Mouse (Mus musculus) MEL (cell line): ENCODE results near the gene Ppp2r1b. TPM values are rescaled to one million over a fixed set of nuclear protein-coding genes. Genes with fewer than 3 reads are reported as not detected.

Experiments
- DNase-seq: peaks from one replicate; pipeline ENCODE4 v3.0.0; 2011; ENCODE audit warnings: low read depth, low spot score
- H3K27ac ChIP-seq: 2 replicates; pipeline ENCODE4 v1.5.1; 2012; ENCODE audit warnings: low read depth, mild to moderate bottlenecking, control low read depth, low read length, moderate library complexity; ENCODE audit not compliant: control insufficient read depth
- H3K27me3 ChIP-seq, 2 experiments: fragments of 150-350 bp in 1 of 2; sonication (generic) in 1 of 2; 2 replicates each; pipeline ENCODE4 v1.6.1; 2012; ENCODE audit warnings: low read length in 2 of 2, mild to moderate bottlenecking in 2 of 2, improper control_type of control experiment in 1 of 2, moderate library complexity in 1 of 2; ENCODE audit not compliant: insufficient read depth in 2 of 2, control insufficient read depth in 1 of 2
- H3K36me3 ChIP-seq, 2 experiments: 2 replicates each; pipeline ENCODE4 v1.6.1; 2012 to 2014; ENCODE audit warnings: low read length in 2 of 2, improper control_type of control experiment in 1 of 2, inconsistent platforms in 1 of 2, mild to moderate bottlenecking in 1 of 2; ENCODE audit not compliant: insufficient read depth in 2 of 2, control insufficient read depth in 1 of 2
- H3K4me1 ChIP-seq, 2 experiments: fragments of 150-350 bp in 1 of 2; sonication (generic) in 1 of 2; 2 replicates each; pipeline ENCODE4 v1.6.1; 2012; ENCODE audit warnings: low read length in 2 of 2, improper control_type of control experiment in 1 of 2, mild to moderate bottlenecking in 1 of 2; ENCODE audit not compliant: insufficient read depth in 2 of 2, control insufficient read depth in 1 of 2
- H3K4me3 ChIP-seq, 2 experiments: fragments of 150-350 bp in 1 of 2; sonication (generic) in 1 of 2; 2 replicates each; pipeline ENCODE4 v1.5.1; 2012; ENCODE audit warnings: low read depth in 2 of 2, low read length in 2 of 2, mild to moderate bottlenecking in 2 of 2, moderate library complexity in 2 of 2, control low read depth in 1 of 2, improper control_type of control experiment in 1 of 2; ENCODE audit not compliant: control insufficient read depth in 1 of 2, insufficient read depth in 1 of 2
- H3K79me2 ChIP-seq: 2 replicates; pipeline ENCODE4 v1.6.1; 2012; ENCODE audit warnings: mild to moderate bottlenecking, low read length, moderate library complexity; ENCODE audit not compliant: control insufficient read depth, poor library complexity, insufficient read depth
- H3K9ac ChIP-seq: 2 replicates; pipeline ENCODE4 v1.6.1; 2012; ENCODE audit warnings: low read depth, mild to moderate bottlenecking, control low read depth, low read length, moderate library complexity; ENCODE audit not compliant: control insufficient read depth, poor library complexity, severe bottlenecking
- H3K9me3 ChIP-seq: fragments of 150-350 bp; sonication (generic); replicated peaks from 2 replicates; pipeline ENCODE4 v1.6.1; 2012; ENCODE audit warnings: mild to moderate bottlenecking, low read length, improper control_type of control experiment, moderate library complexity; ENCODE audit not compliant: insufficient read depth
- BHLHE40 ChIP-seq: IDR thresholded peaks from 2 replicates; pipeline ENCODE4 v1.6.1; 2012; ENCODE audit warnings: low read depth, mild to moderate bottlenecking, inconsistent platforms, low read length, improper control_type of control experiment, borderline replicate concordance
- CHD2 ChIP-seq: IDR thresholded peaks from 2 replicates; pipeline ENCODE4 v1.6.1; 2011; ENCODE audit warnings: low read length, improper control_type of control experiment
- ELF1 ChIP-seq: IDR thresholded peaks from 2 replicates; pipeline ENCODE4 v1.6.1; 2014; ENCODE audit warnings: low read depth, mild to moderate bottlenecking, inconsistent platforms, low read length, improper control_type of control experiment, moderate library complexity
- EP300 ChIP-seq, 2 experiments: IDR thresholded peaks; 2 replicates each; pipeline ENCODE4 v1.6.1; 2011; ENCODE audit warnings: improper control_type of control experiment in 2 of 2, low read length in 2 of 2, low read depth in 1 of 2, mild to moderate bottlenecking in 1 of 2
- ETS1 ChIP-seq: IDR thresholded peaks from 2 replicates; pipeline ENCODE4 v1.6.1; 2012; ENCODE audit warnings: low read depth, mild to moderate bottlenecking, inconsistent platforms, low read length, improper control_type of control experiment, moderate library complexity
- GABPA ChIP-seq: IDR thresholded peaks from 2 replicates; pipeline ENCODE4 v1.6.1; 2012; ENCODE audit warnings: low read depth, mild to moderate bottlenecking, inconsistent platforms, low read length, improper control_type of control experiment, moderate library complexity
- GATA1 ChIP-seq: IDR thresholded peaks from 2 replicates; pipeline ENCODE4 v1.6.1; 2011; ENCODE audit warnings: low read depth, low read length, improper control_type of control experiment
- HCFC1 ChIP-seq: IDR thresholded peaks from 2 replicates; pipeline ENCODE4 v1.6.1; 2012; ENCODE audit warnings: low read depth, mild to moderate bottlenecking, inconsistent platforms, low read length, improper control_type of control experiment, moderate library complexity
- JUND ChIP-seq: IDR thresholded peaks from 2 replicates; pipeline ENCODE4 v1.6.1; 2011; ENCODE audit warnings: low read depth, mild to moderate bottlenecking, improper control_type of control experiment, low read length
- MAZ ChIP-seq: IDR thresholded peaks from 2 replicates; pipeline ENCODE4 v1.6.1; 2012; ENCODE audit warnings: low read depth, mild to moderate bottlenecking, inconsistent platforms, low read length, improper control_type of control experiment
- MYB ChIP-seq: IDR thresholded peaks from 2 replicates; pipeline ENCODE4 v1.6.1; 2011; ENCODE audit warnings: mild to moderate bottlenecking, low read depth, low read length, improper control_type of control experiment
- MYC ChIP-seq: IDR thresholded peaks from 2 replicates; pipeline ENCODE4 v1.6.1; 2011; ENCODE audit warnings: low read depth, mild to moderate bottlenecking, low read length, improper control_type of control experiment, moderate library complexity
- NELFE ChIP-seq: IDR thresholded peaks from 2 replicates; pipeline ENCODE4 v1.6.1; 2011; ENCODE audit warnings: low read depth, low read length, improper control_type of control experiment
- POLR2AphosphoS2 ChIP-seq: IDR thresholded peaks from 2 replicates; pipeline ENCODE4 v1.6.1; 2011; ENCODE audit warnings: low read length, improper control_type of control experiment
- RAD21 ChIP-seq: IDR thresholded peaks from 2 replicates; pipeline ENCODE4 v1.6.1; 2011; ENCODE audit warnings: mild to moderate bottlenecking, low read depth, low read length, improper control_type of control experiment
- SIN3A ChIP-seq: IDR thresholded peaks from 2 replicates; pipeline ENCODE4 v1.6.1; 2012; ENCODE audit warnings: low read length, improper control_type of control experiment, inconsistent platforms
- TAL1 ChIP-seq: IDR thresholded peaks from 2 replicates; pipeline ENCODE4 v1.6.1; 2012; ENCODE audit warnings: mild to moderate bottlenecking, inconsistent platforms, low read length, moderate library complexity, mixed read lengths
- TBP ChIP-seq: IDR thresholded peaks from 2 replicates; pipeline ENCODE4 v1.8.0; 2011; ENCODE audit warnings: low read depth, low read length, improper control_type of control experiment
- TCF12 ChIP-seq: IDR thresholded peaks from 2 replicates; pipeline ENCODE4 v1.6.1; 2014; ENCODE audit warnings: low read depth, mild to moderate bottlenecking, inconsistent platforms, low read length, improper control_type of control experiment, moderate library complexity
- UBTF ChIP-seq: IDR thresholded peaks from 2 replicates; pipeline ENCODE4 v1.6.1; 2012; ENCODE audit warnings: low read depth, mild to moderate bottlenecking, inconsistent platforms, low read length, improper control_type of control experiment, moderate library complexity, borderline replicate concordance; ENCODE audit not compliant: insufficient read depth
- USF1 ChIP-seq: IDR thresholded peaks from 2 replicates; pipeline ENCODE4 v1.6.1; 2014; ENCODE audit warnings: low read depth, mild to moderate bottlenecking, inconsistent platforms, low read length, improper control_type of control experiment, moderate library complexity
- ZMIZ1 ChIP-seq: IDR thresholded peaks from 2 replicates; pipeline ENCODE4 v1.6.1; 2012; ENCODE audit warnings: low read depth, mild to moderate bottlenecking, inconsistent platforms, low read length, improper control_type of control experiment, moderate library complexity
- polyA plus RNA-seq, 2 experiments: library from polyadenylated mRNA; stranded (reverse) in 1 of 2; unstranded in 1 of 2; fragments of >175 nt in 1 of 2; fragments of >200 nt in 1 of 2; gene quantifications; 2 replicates each; pipeline versions ENCODE4 v1.2.1 to v1.2.4; 2012; ENCODE audit warnings: low replicate concordance in 2 of 2, low read depth in 1 of 2; ENCODE audit not compliant: insufficient read length in 2 of 2, insufficient read depth in 1 of 2, missing spikeins in 1 of 2
- total RNA-seq: library from RNA; depleted of rRNA; stranded (reverse); fragments of 300-350 nt; gene quantifications from 2 replicates; pipeline ENCODE4 v1.2.3, GENCODE M21; 2012

Gene Ppp2r1b
- total and polyA plus RNA-seq, 3 experiments = 67.6 to 101 TPM; not detected in 1

DNA sequence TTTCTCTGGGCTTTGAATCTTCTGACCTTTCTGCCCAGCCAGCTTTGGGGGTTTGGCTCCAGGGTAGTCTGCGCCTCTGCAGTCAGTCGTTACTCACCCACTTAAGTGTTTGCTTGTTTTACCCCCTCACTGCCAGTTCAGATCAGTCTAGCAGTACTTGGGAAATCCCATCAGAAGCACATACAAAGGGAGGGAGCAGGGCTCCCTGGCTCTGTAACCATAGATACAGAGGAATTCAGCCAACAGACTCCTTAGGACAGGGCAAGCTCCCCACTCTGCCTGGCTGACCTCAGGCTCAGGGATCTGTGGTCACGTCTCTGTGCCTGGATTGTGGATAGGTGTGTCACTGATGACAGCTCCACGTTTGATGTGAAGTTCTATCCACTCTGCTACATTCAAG lies 42.2 kb downstream of the Ppp2r1b start:
- no peaks in the 10 kb centered on the region for H3K27me3 ChIP-seq
- no peak for DNase-seq
- H3K36me3 ChIP-seq = peaks cover 0 to 3% of the 10 kb centered on the region in 2 experiments; a peak in 2 of 4 replicates
- no peaks in the 10 kb centered on the region for H3K4me1 ChIP-seq
- H3K4me3 ChIP-seq = no peak overlapping the region
- no peaks in the 10 kb centered on the region for H3K9me3 ChIP-seq
- H3K79me2 ChIP-seq = no peaks in the 10 kb centered on the region
- H3K9ac ChIP-seq = no peak overlapping the region
- H3K27ac ChIP-seq = no peak overlapping the region
- no peak for TF ChIP-seq TAL1
- no peak for TF ChIP-seq UBTF
- TF ChIP-seq HCFC1 = no peak
- TF ChIP-seq CHD2 = no peak
- no peak for TF ChIP-seq NELFE
- no peak for TF ChIP-seq ETS1
- no peak for TF ChIP-seq GATA1
- no peak for TF ChIP-seq TCF12
- TF ChIP-seq ZMIZ1 = no peak

DNA sequence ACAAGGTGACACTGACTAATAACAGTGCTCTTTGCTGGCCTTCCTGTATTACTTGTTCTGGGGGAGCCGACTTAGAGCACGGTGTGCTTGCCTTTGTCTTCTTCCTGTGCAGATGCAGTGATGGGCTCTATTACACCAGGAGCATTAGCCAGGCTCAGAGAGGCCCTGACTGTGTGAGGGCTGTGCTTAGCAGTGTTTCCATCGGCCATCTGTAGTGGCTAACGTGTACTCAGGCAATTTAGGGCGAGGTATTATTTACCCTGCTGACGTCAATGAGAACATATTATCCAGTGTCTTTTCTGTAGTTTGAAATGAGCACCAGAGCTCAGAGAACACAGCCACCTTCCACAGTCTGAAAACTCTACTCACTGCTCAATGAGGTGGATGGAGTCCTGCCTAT lies 44.1 kb downstream of the Ppp2r1b start:
- TF ChIP-seq BHLHE40 (no peak), TBP (no peak), USF1 (no peak), TAL1 (no peak), POLR2AphosphoS2 (no peak), CHD2 (no peak), MAZ (no peak), GATA1 (no peak), ZMIZ1 (no peak), MYC (no peak), JUND (no peak), MYB (no peak), RAD21 (no peak), GABPA (no peak), EP300 (IDR thresholded peaks at IDR 0.05; ENCODE audit: low read depth in 1 of 2, low read length in 2 of 2) (no peak), ELF1 (no peak), SIN3A (no peak), TCF12 (no peak), UBTF (no peak)
- Histone ChIP-seq H3K36me3 (peaks cover 0 to 3% of the 10 kb centered on the region in 2 experiments; a peak in 2 of 4 replicates), H3K27me3 (no peaks in the 10 kb centered on the region), H3K27ac (no peak overlapping the region), H3K9me3 (no peaks in the 10 kb centered on the region), H3K9ac (no peak overlapping the region), H3K4me3 (no peak overlapping the region), H3K4me1 (no peaks in the 10 kb centered on the region), H3K79me2 (no peaks in the 10 kb centered on the region)
- no peak for DNase-seq
